Mouse (Mus musculus): Measurements from ENCODE around the gene Tent4b. TPM values are rescaled to one million over a fixed set of nuclear protein-coding genes. Genes with fewer than 3 reads are reported as not detected.

Tent4b gene
- polyA plus RNA-seq, 1 experiment from 2014 or later: 3.6 TPM

DNA sequence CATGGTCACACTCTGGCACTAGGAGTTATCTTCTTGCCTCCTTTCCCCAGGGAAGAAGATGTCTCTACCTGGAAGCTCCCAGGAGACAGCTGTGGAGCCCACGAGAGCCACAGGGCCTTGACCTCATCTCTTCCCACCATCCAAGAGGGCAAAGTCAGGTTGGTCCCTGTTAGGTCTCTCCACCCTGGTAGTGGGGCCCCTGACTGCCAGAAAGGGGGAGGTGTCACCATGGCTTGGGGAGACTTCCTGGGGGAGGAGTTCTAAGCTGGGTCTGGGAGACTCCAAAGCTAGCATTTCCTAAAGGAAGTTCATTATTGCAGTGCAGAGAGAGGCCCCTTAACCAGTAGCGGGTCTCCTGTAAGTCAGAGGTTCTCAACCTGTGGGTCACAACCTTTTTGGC is 96.0 kb downstream of the Tent4b start:
- TF ChIP-seq CTCF (IDR thresholded peaks at IDR 0.05; ENCODE audit: low read depth) (no peak), EP300 (optimal IDR thresholded peaks at IDR 0.05) (no peak)

DNA sequence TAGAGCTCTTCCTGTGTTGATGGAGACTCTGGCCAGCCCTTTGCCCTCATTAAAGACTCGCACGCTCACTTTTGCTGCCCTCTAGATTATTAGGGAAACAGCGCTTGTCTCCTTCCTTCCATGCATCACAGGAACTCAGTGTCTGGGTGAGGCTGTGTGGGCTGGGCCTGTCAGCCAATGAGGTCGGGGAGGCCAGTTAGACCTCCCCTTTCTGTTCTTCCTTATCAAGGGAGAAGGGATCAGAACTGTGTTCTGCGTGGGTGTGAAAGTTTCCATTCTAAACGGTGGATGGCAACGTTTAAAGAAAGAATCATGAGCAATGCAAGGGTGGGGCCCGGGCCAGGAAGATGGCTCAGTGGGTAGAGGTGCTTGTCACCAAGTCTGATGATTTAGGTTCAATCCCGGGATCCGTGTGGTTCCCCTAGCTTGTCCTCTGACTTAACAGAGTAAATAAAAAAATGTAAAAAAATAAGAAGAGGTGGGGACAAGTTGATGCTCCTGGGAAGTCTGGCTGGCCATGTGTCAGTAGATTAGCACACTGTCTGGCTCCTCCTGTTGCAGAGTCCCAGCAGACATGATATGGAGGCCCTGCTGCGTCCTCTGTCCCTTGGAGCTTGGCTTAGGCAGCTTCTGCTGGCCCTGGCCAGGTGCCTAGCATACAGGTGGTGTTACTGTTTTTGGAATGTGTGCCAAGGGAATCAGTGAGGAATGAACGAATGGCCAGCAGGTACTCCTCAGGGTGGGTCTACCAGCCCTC is 99.1 kb downstream of the Tent4b start:
- TF ChIP-seq EP300 (optimal IDR thresholded peaks at IDR 0.05): no peak
- no peak for TF ChIP-seq CTCF (IDR thresholded peaks at IDR 0.05; ENCODE audit: low read depth)
- DNase-seq (ENCODE audit: low spot score) (no peak), ATAC-seq (ENCODE audit: low FRiP score, low TSS enrichment) (no peak)
- H3K9ac ChIP-seq (ENCODE audit: low read length): no peak overlapping the region
- no peak overlapping the region for H3K4me2 ChIP-seq (replicated peaks; ENCODE audit: low read depth)
- 53% methylated on average over 12 of the region's 12 CpGs for WGBS
- no peak overlapping the region for H3K27ac ChIP-seq (replicated peaks)
- H3K9me3 ChIP-seq (ENCODE audit: control insufficient read depth, low read length): no peaks in the 10 kb centered on the region
- no peak overlapping the region for H3K4me3 ChIP-seq (ENCODE audit: low read depth, low read length)
- H3K4me1 ChIP-seq (replicated peaks; ENCODE audit: control insufficient read depth, insufficient read depth): no peaks in the 10 kb centered on the region
- H3K36me3 ChIP-seq (ENCODE audit: control insufficient read depth, insufficient read depth, low read length): no peaks in the 10 kb centered on the region
- H3K27me3 ChIP-seq (ENCODE audit: control insufficient read depth, insufficient read depth, low read length): no peaks in the 10 kb centered on the region

More for the DNA sequence above, 96.0 kb downstream of the Tent4b start:
- Histone ChIP-seq H3K9me3 (ENCODE audit: control insufficient read depth, low read length) (no peaks in the 10 kb centered on the region), H3K27me3 (ENCODE audit: control insufficient read depth, insufficient read depth, low read length) (no peaks in the 10 kb centered on the region), H3K9ac (ENCODE audit: low read length) (no peak overlapping the region), H3K36me3 (ENCODE audit: control insufficient read depth, insufficient read depth, low read length) (no peaks in the 10 kb centered on the region), H3K4me3 (ENCODE audit: low read depth, low read length) (no peak overlapping the region), H3K4me1 (replicated peaks; ENCODE audit: control insufficient read depth, insufficient read depth) (no peaks in the 10 kb centered on the region), H3K27ac (replicated peaks) (no peak overlapping the region), H3K4me2 (replicated peaks; ENCODE audit: low read depth) (no peak overlapping the region)
- 71% methylated on average over 2 of the region's 2 CpGs for WGBS
- DNase-seq (ENCODE audit: low spot score) (no peak), ATAC-seq (ENCODE audit: low FRiP score, low TSS enrichment) (no peak)

DNA sequence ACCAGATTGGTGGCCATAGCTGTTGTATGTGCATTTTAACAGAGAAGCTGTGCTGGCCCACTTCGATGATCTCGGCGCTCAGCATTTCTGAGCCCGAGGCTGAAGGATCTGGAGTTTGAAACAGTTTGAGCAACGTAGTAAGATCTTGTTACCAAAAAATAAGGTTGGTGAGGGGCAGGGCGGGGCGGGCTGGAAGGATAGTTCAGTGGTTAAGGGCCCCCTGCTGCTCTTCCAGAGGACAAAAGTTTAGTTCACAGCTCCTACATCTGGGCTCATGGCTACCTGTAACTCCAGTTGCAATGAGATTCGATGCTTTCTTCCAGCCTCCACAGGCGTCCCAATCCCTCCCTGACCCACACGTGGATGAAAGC is 99.7 kb downstream of the Tent4b start:
- WGBS: 83% methylated on average over 10 of the region's 10 CpGs
- Histone ChIP-seq H3K36me3 (ENCODE audit: control insufficient read depth, insufficient read depth, low read length) (no peaks in the 10 kb centered on the region), H3K4me1 (replicated peaks; ENCODE audit: control insufficient read depth, insufficient read depth) (no peaks in the 10 kb centered on the region), H3K4me3 (ENCODE audit: low read depth, low read length) (no peak overlapping the region), H3K27ac (replicated peaks) (no peak overlapping the region), H3K27me3 (ENCODE audit: control insufficient read depth, insufficient read depth, low read length) (no peaks in the 10 kb centered on the region), H3K4me2 (replicated peaks; ENCODE audit: low read depth) (no peak overlapping the region), H3K9me3 (ENCODE audit: control insufficient read depth, low read length) (no peaks in the 10 kb centered on the region), H3K9ac (ENCODE audit: low read length) (no peak overlapping the region)
- DNase-seq (ENCODE audit: low spot score) (no peak), ATAC-seq (ENCODE audit: low FRiP score, low TSS enrichment) (no peak)
- TF ChIP-seq EP300 (optimal IDR thresholded peaks at IDR 0.05) (no peak), CTCF (IDR thresholded peaks at IDR 0.05; ENCODE audit: low read depth) (no peak)

DNA sequence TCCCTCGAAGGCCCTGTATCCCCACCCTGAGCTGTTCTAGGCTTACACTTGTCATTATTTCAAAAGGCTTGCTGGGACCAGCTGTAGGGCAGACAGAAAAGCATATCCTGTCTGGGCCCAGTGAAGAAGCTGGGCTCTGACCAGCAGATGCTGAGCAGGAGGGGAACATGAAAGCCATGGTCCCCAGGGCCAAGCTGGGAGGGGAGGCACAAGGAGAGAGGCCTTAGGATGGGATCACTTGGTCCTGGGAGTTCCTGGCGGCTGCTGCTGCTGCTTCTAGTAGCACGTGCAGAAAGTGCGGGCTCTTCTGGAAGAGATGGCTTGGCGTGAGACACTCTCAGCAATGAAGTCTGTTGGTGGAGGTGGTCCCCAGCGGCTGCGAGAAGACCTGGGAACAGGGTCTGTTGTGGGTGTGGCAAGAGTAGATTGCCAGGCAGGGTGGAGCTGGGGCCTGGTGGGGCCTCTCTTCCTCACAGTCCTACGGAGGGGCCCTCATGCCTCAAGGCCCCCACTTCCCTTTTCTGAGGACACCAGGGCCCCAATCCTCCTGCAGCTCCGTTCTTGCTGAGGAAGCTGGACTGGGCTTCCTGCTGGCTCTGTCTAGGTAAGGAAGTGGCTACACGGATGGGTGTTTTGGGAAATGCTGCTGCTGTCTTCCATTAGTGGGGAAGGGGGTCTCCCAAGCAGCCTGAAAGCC is 101.0 kb downstream of the Tent4b start:
- DNase-seq (ENCODE audit: low spot score) (no peak), ATAC-seq (ENCODE audit: low FRiP score, low TSS enrichment) (peak; percentile 31; the same call in 1 of the 2 replicates)
- H3K4me1 ChIP-seq (replicated peaks; ENCODE audit: control insufficient read depth, insufficient read depth): no peaks in the 10 kb centered on the region
- no peak overlapping the region for H3K4me3 ChIP-seq (ENCODE audit: low read depth, low read length)
- no peaks in the 10 kb centered on the region for H3K27me3 ChIP-seq (ENCODE audit: control insufficient read depth, insufficient read depth, low read length)
- H3K36me3 ChIP-seq (ENCODE audit: control insufficient read depth, insufficient read depth, low read length): no peaks in the 10 kb centered on the region
- H3K9me3 ChIP-seq (ENCODE audit: control insufficient read depth, low read length): no peaks in the 10 kb centered on the region
- no peak overlapping the region for H3K4me2 ChIP-seq (replicated peaks; ENCODE audit: low read depth)
- no peak overlapping the region for H3K9ac ChIP-seq (ENCODE audit: low read length)
- WGBS: 47% methylated on average over 10 of the region's 10 CpGs
- peak overlapping the region; percentile 13; the same call in 1 of the 2 replicates for H3K27ac ChIP-seq (replicated peaks)
- TF ChIP-seq CTCF (IDR thresholded peaks at IDR 0.05; ENCODE audit: low read depth): no peak

DNA sequence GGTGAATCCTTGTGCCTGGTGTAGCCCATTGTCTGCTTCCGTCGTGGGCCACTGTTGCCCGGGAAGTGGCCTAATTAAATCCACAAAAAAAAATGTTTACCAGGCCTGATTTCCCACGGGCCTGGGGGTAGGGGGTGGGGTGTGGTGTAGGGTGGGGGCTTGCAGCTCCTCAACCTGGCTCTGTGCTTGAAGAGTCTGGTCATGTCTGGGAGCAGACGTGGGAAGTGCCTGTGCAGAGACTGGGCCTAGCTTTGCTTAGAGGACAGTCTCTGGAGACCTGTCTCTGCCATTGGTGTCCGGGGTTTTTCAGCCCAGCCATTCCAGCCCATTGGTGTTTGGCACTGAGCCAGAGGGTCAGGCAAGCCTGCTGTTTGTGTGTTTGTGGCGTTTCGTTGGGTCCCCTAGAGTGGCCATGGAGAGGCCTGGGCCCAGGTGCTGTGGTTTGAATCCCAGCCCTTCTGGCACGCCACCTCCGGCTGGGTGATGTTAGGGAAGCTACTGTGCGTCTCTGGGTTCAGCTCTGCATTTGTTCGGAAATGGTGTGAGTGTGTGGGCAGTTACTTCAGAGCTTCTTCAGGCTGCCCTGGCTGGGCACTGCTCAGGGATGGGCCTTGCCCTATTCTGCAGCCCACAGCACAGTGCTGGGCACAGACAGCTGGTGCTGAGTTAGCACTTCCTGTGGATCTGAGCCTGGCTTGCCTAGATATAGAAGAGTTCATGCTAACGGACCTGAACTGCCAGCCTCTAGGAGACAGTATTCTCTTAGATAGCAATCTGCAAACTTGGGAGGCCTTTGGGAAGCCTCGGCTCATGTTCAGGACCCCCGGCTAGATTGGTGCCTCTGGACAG is 102.8 kb downstream of the Tent4b start:
- Histone ChIP-seq H3K9ac (ENCODE audit: low read length) (no peak overlapping the region), H3K36me3 (ENCODE audit: control insufficient read depth, insufficient read depth, low read length) (no peaks in the 10 kb centered on the region), H3K4me3 (ENCODE audit: low read depth, low read length) (no peak overlapping the region), H3K4me1 (replicated peaks; ENCODE audit: control insufficient read depth, insufficient read depth) (no peaks in the 10 kb centered on the region), H3K4me2 (replicated peaks; ENCODE audit: low read depth) (no peak overlapping the region), H3K27ac (replicated peaks) (no peak overlapping the region), H3K27me3 (ENCODE audit: control insufficient read depth, insufficient read depth, low read length) (no peaks in the 10 kb centered on the region), H3K9me3 (ENCODE audit: control insufficient read depth, low read length) (no peaks in the 10 kb centered on the region)
- no peak for ATAC-seq (ENCODE audit: low FRiP score, low TSS enrichment)
- WGBS: 77% methylated on average over 15 of the region's 15 CpGs
- TF ChIP-seq CTCF (IDR thresholded peaks at IDR 0.05; ENCODE audit: low read depth) (no peak), EP300 (optimal IDR thresholded peaks at IDR 0.05) (no peak)
- DNase-seq (ENCODE audit: low spot score): no peak

All from stomach, postnatal 0 days (tissue).